Mouse (Mus musculus) C2C12 (cell line): ENCODE data around the gene Esx1. TPM values are rescaled to one million over a fixed set of nuclear protein-coding genes. Genes with fewer than 3 reads are reported as not detected.
A peak's percentile ranks its signal among the peaks of the same experiment; 100 is the strongest.

Experiments
- H3K27me3 ChIP-seq: one replicate; pipeline ENCODE4 v1.6.1; 2011; ENCODE audit not compliant: control insufficient read depth, insufficient read depth, insufficient read length
- H3K36me3 ChIP-seq: one replicate; pipeline ENCODE4 v1.6.1; 2011; ENCODE audit not compliant: control insufficient read depth, insufficient read depth
- H3K4me3 ChIP-seq: one replicate; pipeline ENCODE4 v1.5.1; 2011; ENCODE audit warnings: mild to moderate bottlenecking, control low read depth; ENCODE audit not compliant: poor library complexity, insufficient read depth, severe bottlenecking
- H3K79me2 ChIP-seq: one replicate; pipeline ENCODE4 v1.6.1; 2011; ENCODE audit not compliant: control insufficient read depth, insufficient read depth
- H3K79me3 ChIP-seq: one replicate; pipeline ENCODE4 v1.6.1; 2011; ENCODE audit warnings: low read depth, control low read depth
- H3ac ChIP-seq: one replicate; pipeline ENCODE3; 2011; ENCODE audit warnings: low read depth; ENCODE audit not compliant: control insufficient read depth, insufficient read length
- CEBPB ChIP-seq: IDR thresholded peaks from one replicate; pipeline ENCODE4 v1.6.1; 2011; ENCODE audit warnings: low read depth, mild to moderate bottlenecking, control low read depth, moderate library complexity
- CTCF ChIP-seq: IDR thresholded peaks from one replicate; pipeline ENCODE4 v1.5.1; 2011; ENCODE audit not compliant: control insufficient read depth, insufficient read depth, insufficient read length
- FOSL1 ChIP-seq: IDR thresholded peaks from one replicate; pipeline ENCODE4 v1.8.0; 2011; ENCODE audit warnings: mild to moderate bottlenecking, low read length; ENCODE audit not compliant: poor library complexity, insufficient read depth, severe bottlenecking
- MAX ChIP-seq: IDR thresholded peaks from one replicate; pipeline ENCODE4 v1.6.1; 2011; ENCODE audit warnings: mild to moderate bottlenecking, control low read depth
- MYOD1 ChIP-seq: IDR thresholded peaks from one replicate; pipeline ENCODE4 v1.6.1; 2011; ENCODE audit warnings: low read depth; ENCODE audit not compliant: control insufficient read depth, insufficient read length
- MYOG ChIP-seq: IDR thresholded peaks from one replicate; pipeline ENCODE4 v1.6.1; 2011; ENCODE audit not compliant: control insufficient read depth, insufficient read length; ENCODE audit errors: extremely low read depth
- USF1 ChIP-seq: IDR thresholded peaks from one replicate; pipeline ENCODE4 v1.6.1; 2011; ENCODE audit warnings: low read depth, mild to moderate bottlenecking, control low read depth, moderate library complexity
- long read RNA-seq, 2 experiments: library from polyadenylated mRNA; unstranded; transcript quantifications; one replicate each; pipeline ENCODE4 v2.0.0; 2019 to 2020
- polyA plus RNA-seq: library from polyadenylated mRNA; unstranded; fragments of >200 nt; fragmentation: generic; extraction: Trizol; gene quantifications from one replicate; pipeline ENCODE4 v1.2.1, GENCODE M21; 2012; ENCODE audit warnings: missing spikeins

Gene Esx1
- 0.15 TPM for polyA plus RNA-seq
- long read RNA-seq, experiment 1, result 0 reads
- long read RNA-seq, experiment 2, partial matches to known transcripts, result 0 of 1 reads
- long read RNA-seq, experiment 2, other reads (novel, unspliced or antisense), result 0 of 1 reads

GRCm38 (mm10) chrX:137121718-137122117, at the start of gene Esx1:
Gene Esx1 (minus strand): TSS chrX:137122083.
- Histone ChIP-seq H3K79me3 (no peaks in the 10 kb centered on the region), H3K36me3 (no peaks in the 10 kb centered on the region), H3K79me2 (no peaks in the 10 kb centered on the region), H3ac (no peak within 1 kb of the TSS), H3K27me3 (peaks cover 17% of the 10 kb centered on the region), H3K4me3 (no peak within 1 kb of the TSS)
- TF ChIP-seq CEBPB, result no peak
- TF ChIP-seq MYOD1, result no peak
- no peak for TF ChIP-seq CTCF
- no peak for TF ChIP-seq MAX
- TF ChIP-seq FOSL1, result no peak
- no peak for TF ChIP-seq USF1
- no peak for TF ChIP-seq MYOG

GRCm38 (mm10) chrX:137170021-137170420, 48.1 kb upstream of the Esx1 start:
- Histone ChIP-seq H3K36me3 (no peaks in the 10 kb centered on the region), H3ac (no peak overlapping the region), H3K79me3 (no peaks in the 10 kb centered on the region), H3K27me3 (no peaks in the 10 kb centered on the region), H3K79me2 (no peaks in the 10 kb centered on the region), H3K4me3 (no peak overlapping the region)
- no peak for TF ChIP-seq MAX
- TF ChIP-seq FOSL1, result no peak
- TF ChIP-seq MYOG, result no peak
- TF ChIP-seq CEBPB, result no peak
- no peak for TF ChIP-seq MYOD1
- no peak for TF ChIP-seq USF1
- TF ChIP-seq CTCF, result no peak

GRCm38 (mm10) chrX:137167658-137168057, 45.8 kb upstream of the Esx1 start:
- Histone ChIP-seq H3ac (no peak overlapping the region), H3K27me3 (no peaks in the 10 kb centered on the region), H3K79me2 (no peaks in the 10 kb centered on the region), H3K4me3 (no peak overlapping the region), H3K36me3 (no peaks in the 10 kb centered on the region), H3K79me3 (no peaks in the 10 kb centered on the region)
- TF ChIP-seq USF1, result peak; percentile 97
- peak; percentile 96 for TF ChIP-seq MAX
- TF ChIP-seq CTCF, result no peak
- peak; percentile 51 for TF ChIP-seq FOSL1
- TF ChIP-seq MYOD1, result no peak
- TF ChIP-seq CEBPB, result no peak

GRCm38 (mm10) chrX:137165621-137166020, 43.7 kb upstream of the Esx1 start:
- H3K79me2 ChIP-seq, result no peaks in the 10 kb centered on the region
- H3K36me3 ChIP-seq, result no peaks in the 10 kb centered on the region
- no peaks in the 10 kb centered on the region for H3K79me3 ChIP-seq
- no peak overlapping the region for H3ac ChIP-seq
- H3K27me3 ChIP-seq, result no peaks in the 10 kb centered on the region
- H3K4me3 ChIP-seq, result no peak overlapping the region
- TF ChIP-seq CEBPB (no peak), MAX (no peak), USF1 (no peak), CTCF (no peak), MYOG (no peak), MYOD1 (no peak), FOSL1 (no peak)

GRCm38 (mm10) chrX:137162700-137163099, 40.8 kb upstream of the Esx1 start:
- no peaks in the 10 kb centered on the region for H3K79me2 ChIP-seq
- no peak for TF ChIP-seq CTCF
- TF ChIP-seq USF1, result no peak
- no peak overlapping the region for H3K4me3 ChIP-seq
- no peaks in the 10 kb centered on the region for H3K79me3 ChIP-seq
- H3ac ChIP-seq, result no peak overlapping the region
- no peaks in the 10 kb centered on the region for H3K27me3 ChIP-seq
- no peaks in the 10 kb centered on the region for H3K36me3 ChIP-seq

- H3K79me2 ChIP-seq, result no peaks in the 10 kb centered on the region
- H3ac ChIP-seq, result no peak overlapping the region
- no peak overlapping the region for H3K4me3 ChIP-seq
- TF ChIP-seq USF1, result no peak
- no peak for TF ChIP-seq MYOD1
- TF ChIP-seq FOSL1, result no peak
- no peak for TF ChIP-seq CEBPB
- no peak for TF ChIP-seq MYOG
- TF ChIP-seq CTCF, result no peak
- no peak for TF ChIP-seq MAX
- H3K27me3 ChIP-seq, result no peaks in the 10 kb centered on the region
- no peaks in the 10 kb centered on the region for H3K36me3 ChIP-seq
- H3K79me3 ChIP-seq, result no peaks in the 10 kb centered on the region
Measured at GRCm38 (mm10) chrX:137160971-137161370, 39.1 kb upstream of the Esx1 start.
